Mouse (Mus musculus): ENCODE measurements at regions not wholly inside any gene's neighbourhood (a gene's known extent, or its start where the extent isn't known, plus 50 kb on each side); places are given as distances from the start of the nearest gene placed in this dataset.

- no peak for TF ChIP-seq CTCF (IDR thresholded peaks at IDR 0.05)
- H3K27me3 ChIP-seq = peaks cover 29% of the 10 kb centered on the region
- ATAC-seq (no peak), DNase-seq (ENCODE audit: low read depth, low spot score) (no peak)
- POLR2A ChIA-PET = no interaction called here
- in situ Hi-C loops (cut with MboI; ENCODE audit: low pct_unique_long_range_greater_than_20kb) = no loop called here
- CTCF ChIA-PET = no interaction called here
Observed at GRCm38 (mm10) chr5:75767213-75767612, 192.5 kb downstream of the Kit start.

GRCm38 (mm10) chr5:75762374-75762773, 187.7 kb downstream of the Kit start:
- POLR2A ChIA-PET = no interaction called here

GRCm38 (mm10) chr5:75761459-75762310, 187.0 kb downstream of the Kit start:
- CTCF ChIA-PET = no interaction called here
- in situ Hi-C loops (cut with MboI; ENCODE audit: low pct_unique_long_range_greater_than_20kb) = no loop called here
- TF ChIP-seq CTCF (IDR thresholded peaks at IDR 0.05) = no peak
- no peak for DNase-seq (ENCODE audit: low read depth, low spot score)
- peaks cover 8% of the 10 kb centered on the region for H3K27me3 ChIP-seq
- POLR2A ChIA-PET = no interaction called here
- no peak for ATAC-seq

More at GRCm38 (mm10) chr5:75762374-75762773, 187.7 kb downstream of the Kit start:
- H3K27me3 ChIP-seq = peaks cover 8% of the 10 kb centered on the region
- DNase-seq (ENCODE audit: low read depth, low spot score) (no peak), ATAC-seq (no peak)
- CTCF ChIA-PET = interaction anchor here (0.7 kb wide), 1 partner anchor 15 kb away, joined by 3 read pairs; no protein-coding TSS in a partner anchor
- no peak for TF ChIP-seq CTCF (IDR thresholded peaks at IDR 0.05)
- in situ Hi-C loops (cut with MboI; ENCODE audit: low pct_unique_long_range_greater_than_20kb) = no loop called here

GRCm38 (mm10) chr5:75756168-75756567, 181.5 kb downstream of the Kit start:
- DNase-seq (ENCODE audit: low read depth, low spot score) (no peak), ATAC-seq (no peak)
- TF ChIP-seq CTCF (IDR thresholded peaks at IDR 0.05) = no peak
- in situ Hi-C loops (cut with MboI; ENCODE audit: low pct_unique_long_range_greater_than_20kb) = no loop called here
- peaks cover 3% of the 10 kb centered on the region for H3K27me3 ChIP-seq
- POLR2A ChIA-PET = no interaction called here
- CTCF ChIA-PET = no interaction called here

- CTCF ChIA-PET = no interaction called here
- ATAC-seq (no peak), DNase-seq (ENCODE audit: low read depth, low spot score) (no peak)
- in situ Hi-C loops (cut with MboI; ENCODE audit: low pct_unique_long_range_greater_than_20kb) = no loop called here
- POLR2A ChIA-PET = no interaction called here
- peaks cover 3% of the 10 kb centered on the region for H3K27me3 ChIP-seq
- no peak for TF ChIP-seq CTCF (IDR thresholded peaks at IDR 0.05)
Observed at GRCm38 (mm10) chr5:75754356-75754755, 179.6 kb downstream of the Kit start.

- DNase-seq (ENCODE audit: low read depth, low spot score) (no peak), ATAC-seq (no peak)
- ChIA-PET POLR2A (no interaction called here), CTCF (no interaction called here)
- in situ Hi-C loops (cut with MboI; ENCODE audit: low pct_unique_long_range_greater_than_20kb) = no loop called here
- TF ChIP-seq CTCF (IDR thresholded peaks at IDR 0.05) = no peak
- H3K27me3 ChIP-seq = peaks cover 4% of the 10 kb centered on the region
Observed at GRCm38 (mm10) chr5:75745311-75745710, 170.6 kb downstream of the Kit start.

GRCm38 (mm10) chr5:75744475-75745045, 169.8 kb downstream of the Kit start:
- in situ Hi-C loops (cut with MboI; ENCODE audit: low pct_unique_long_range_greater_than_20kb) = no loop called here
- DNase-seq (ENCODE audit: low read depth, low spot score) (no peak), ATAC-seq (no peak)
- ChIA-PET POLR2A (no interaction called here), CTCF (no interaction called here)
- H3K27me3 ChIP-seq = peaks cover 4% of the 10 kb centered on the region
- no peak for TF ChIP-seq CTCF (IDR thresholded peaks at IDR 0.05)

GRCm38 (mm10) chr5:75739336-75739735, 164.6 kb downstream of the Kit start:
- CTCF ChIA-PET = no interaction called here
- no peak for DNase-seq (ENCODE audit: low read depth, low spot score)
- ATAC-seq = no peak
- POLR2A ChIA-PET = no interaction called here
- no peak for TF ChIP-seq CTCF (IDR thresholded peaks at IDR 0.05)
- in situ Hi-C loops (cut with MboI; ENCODE audit: low pct_unique_long_range_greater_than_20kb) = no loop called here
- H3K27me3 ChIP-seq = peaks cover 3% of the 10 kb centered on the region

- CTCF ChIA-PET = no interaction called here
- POLR2A ChIA-PET = interaction anchor here (0.5 to 1.1 kb wide), 2 partner anchors 10 to 91 kb away, joined by 3 read pairs; no protein-coding TSS in a partner anchor
- ATAC-seq = no peak
- TF ChIP-seq CTCF (IDR thresholded peaks at IDR 0.05) = no peak
- H3K27me3 ChIP-seq = no peaks in the 10 kb centered on the region
- in situ Hi-C loops (cut with MboI; ENCODE audit: low pct_unique_long_range_greater_than_20kb) = no loop called here
- no peak for DNase-seq (ENCODE audit: low read depth, low spot score)
Observed at GRCm38 (mm10) chr5:75738445-75738844, 163.7 kb downstream of the Kit start.

- POLR2A ChIA-PET = interaction anchor here (0.5 to 1.1 kb wide), 2 partner anchors 10 to 91 kb away, joined by 3 read pairs; no protein-coding TSS in a partner anchor
Observed at GRCm38 (mm10) chr5:75737752-75738151, 163.0 kb downstream of the Kit start.

GRCm38 (mm10) chr5:75736318-75736717, 161.6 kb downstream of the Kit start:
- no peak for DNase-seq (ENCODE audit: low read depth, low spot score)
- POLR2A ChIA-PET = no interaction called here
- in situ Hi-C loops (cut with MboI; ENCODE audit: low pct_unique_long_range_greater_than_20kb) = no loop called here
- TF ChIP-seq CTCF (IDR thresholded peaks at IDR 0.05) = peak; percentile 64
- CTCF ChIA-PET = no interaction called here
- no peaks in the 10 kb centered on the region for H3K27me3 ChIP-seq
- no peak for ATAC-seq

More at GRCm38 (mm10) chr5:75737752-75738151, 163.0 kb downstream of the Kit start:
- DNase-seq (ENCODE audit: low read depth, low spot score) (no peak), ATAC-seq (no peak)
- no peak for TF ChIP-seq CTCF (IDR thresholded peaks at IDR 0.05)
- no peaks in the 10 kb centered on the region for H3K27me3 ChIP-seq
- CTCF ChIA-PET = interaction anchor here (0.9 kb wide), 1 partner anchor 81 kb away, joined by 3 read pairs; no protein-coding TSS in a partner anchor
- in situ Hi-C loops (cut with MboI; ENCODE audit: low pct_unique_long_range_greater_than_20kb) = no loop called here

Measured in Patski (cell line).